Mouse (Mus musculus): ENCODE results near the gene Tsku. TPM values are rescaled to one million over a fixed set of nuclear protein-coding genes. Genes with fewer than 3 reads are reported as not detected.

Gene Tsku
- polyA plus RNA-seq, 1 experiment from 2014 or later = 23.6 TPM

GRCm38 (mm10) chr7:98341475-98341874 is 19.7 kb downstream of the Tsku start:
- ATAC-seq (ENCODE audit: low read depth) = peak; percentile 85
- H3K4me1 ChIP-seq (ENCODE audit: control insufficient read depth, insufficient read depth, low read length) = no peaks in the 10 kb centered on the region
- peak overlapping the region; percentile 39 for H3K4me3 ChIP-seq (ENCODE audit: low read depth, low read length)
- 2% methylated on average over 10 of the region's 13 CpGs for WGBS
- no peak overlapping the region for H3K27ac ChIP-seq (replicated peaks; ENCODE audit: low read depth, low read length)
- H3K9ac ChIP-seq (ENCODE audit: low read depth, low read length) = peak overlapping the region; percentile 74
- H3K4me2 ChIP-seq (ENCODE audit: low read depth, low read length) = peak overlapping the region; percentile 76
- peak; percentile 92 for DNase-seq (ENCODE audit: low spot score)
- H3K27me3 ChIP-seq (replicated peaks; ENCODE audit: control insufficient read depth, insufficient read depth, low read length) = no peaks in the 10 kb centered on the region
- H3K36me3 ChIP-seq (ENCODE audit: control insufficient read depth, insufficient read depth, low read length) = no peaks in the 10 kb centered on the region
- H3K9me3 ChIP-seq (ENCODE audit: control insufficient read depth, low read length) = no peaks in the 10 kb centered on the region

DNA sequence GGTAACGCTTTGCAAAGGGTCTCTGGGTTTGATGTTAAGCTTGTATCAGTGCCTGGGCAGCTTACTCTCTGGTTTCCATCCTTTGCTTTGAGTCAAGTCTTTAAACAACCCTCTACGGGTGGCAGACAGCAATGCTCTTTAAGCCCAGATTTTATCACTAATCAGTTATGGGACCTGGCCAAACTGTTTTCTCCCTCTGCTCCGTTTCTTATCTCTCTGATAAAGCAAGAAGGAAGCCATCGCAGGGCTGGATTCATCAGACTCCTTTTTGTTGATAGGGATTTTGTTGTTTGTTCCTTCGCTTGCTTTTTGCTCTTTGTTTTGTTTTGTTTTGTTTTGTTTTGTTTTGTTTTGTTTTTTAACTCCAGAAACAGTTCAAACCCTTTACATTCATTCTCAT is 20.8 kb downstream of the Tsku start:
- no peak overlapping the region for H3K4me3 ChIP-seq (ENCODE audit: low read depth, low read length)
- no peak overlapping the region for H3K4me2 ChIP-seq (ENCODE audit: low read depth, low read length)
- no peaks in the 10 kb centered on the region for H3K36me3 ChIP-seq (ENCODE audit: control insufficient read depth, insufficient read depth, low read length)
- no peaks in the 10 kb centered on the region for H3K4me1 ChIP-seq (ENCODE audit: control insufficient read depth, insufficient read depth, low read length)
- H3K9me3 ChIP-seq (ENCODE audit: control insufficient read depth, low read length) = no peaks in the 10 kb centered on the region
- ATAC-seq (ENCODE audit: low read depth) (no peak), DNase-seq (ENCODE audit: low spot score) (no peak)
- H3K9ac ChIP-seq (ENCODE audit: low read depth, low read length) = no peak overlapping the region
- H3K27ac ChIP-seq (replicated peaks; ENCODE audit: low read depth, low read length) = no peak overlapping the region
- 77% methylated on average over 5 of the region's 5 CpGs for WGBS
- no peaks in the 10 kb centered on the region for H3K27me3 ChIP-seq (replicated peaks; ENCODE audit: control insufficient read depth, insufficient read depth, low read length)

DNA sequence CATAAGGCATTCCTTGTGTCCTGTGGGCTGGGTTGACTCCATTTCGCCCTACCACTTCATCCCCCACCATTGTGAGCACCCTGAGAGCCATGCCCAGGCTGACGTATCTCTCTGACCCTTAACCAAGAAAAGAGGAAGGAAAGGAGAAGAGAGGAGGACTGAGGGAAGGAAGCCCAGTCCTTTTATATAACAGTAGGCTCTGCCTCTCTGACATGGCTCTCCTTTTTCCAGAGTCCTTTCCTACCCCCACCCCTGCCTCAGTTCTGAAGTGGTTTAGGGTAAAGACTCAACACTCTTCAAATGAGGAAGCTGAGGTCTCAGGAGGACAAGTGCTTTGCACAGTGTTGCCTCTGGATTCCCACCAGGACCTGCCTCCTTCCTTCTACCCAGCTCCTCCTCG is 27.1 kb downstream of the Tsku start:
- ATAC-seq (ENCODE audit: low read depth) (no peak), DNase-seq (ENCODE audit: low spot score) (no peak)
- Histone ChIP-seq H3K27me3 (replicated peaks; ENCODE audit: control insufficient read depth, insufficient read depth, low read length) (no peaks in the 10 kb centered on the region), H3K4me2 (ENCODE audit: low read depth, low read length) (no peak overlapping the region), H3K4me1 (ENCODE audit: control insufficient read depth, insufficient read depth, low read length) (peaks cover 4% of the 10 kb centered on the region; the same call in 1 of the 2 replicates), H3K9ac (ENCODE audit: low read depth, low read length) (no peak overlapping the region), H3K27ac (replicated peaks; ENCODE audit: low read depth, low read length) (no peak overlapping the region), H3K9me3 (ENCODE audit: control insufficient read depth, low read length) (no peaks in the 10 kb centered on the region), H3K36me3 (ENCODE audit: control insufficient read depth, insufficient read depth, low read length) (no peaks in the 10 kb centered on the region), H3K4me3 (ENCODE audit: low read depth, low read length) (no peak overlapping the region)
- 78% methylated on average over 3 of the region's 3 CpGs for WGBS

DNA sequence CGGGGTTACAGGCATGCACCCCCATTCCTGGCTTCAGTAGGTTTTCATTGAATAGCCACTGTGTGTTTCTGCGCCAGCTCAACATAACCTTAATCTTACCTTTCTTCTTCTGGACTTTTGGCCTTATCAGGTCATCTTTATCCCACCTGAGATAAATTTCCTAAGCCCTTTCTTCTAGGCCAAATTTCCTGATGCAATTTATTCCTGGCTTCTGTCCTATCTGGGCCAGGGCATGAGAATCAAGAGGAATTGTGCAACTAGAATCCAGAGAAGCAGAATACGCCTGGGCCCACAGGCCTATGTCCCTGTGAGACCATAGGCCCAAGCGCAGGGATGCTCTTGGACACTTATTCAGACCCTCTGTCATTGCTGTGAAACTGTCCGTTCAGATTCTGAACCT is 27.6 kb downstream of the Tsku start:
- WGBS = 92% methylated on average over 5 of the region's 5 CpGs
- H3K4me3 ChIP-seq (ENCODE audit: low read depth, low read length) = no peak overlapping the region
- no peaks in the 10 kb centered on the region for H3K27me3 ChIP-seq (replicated peaks; ENCODE audit: control insufficient read depth, insufficient read depth, low read length)

DNA sequence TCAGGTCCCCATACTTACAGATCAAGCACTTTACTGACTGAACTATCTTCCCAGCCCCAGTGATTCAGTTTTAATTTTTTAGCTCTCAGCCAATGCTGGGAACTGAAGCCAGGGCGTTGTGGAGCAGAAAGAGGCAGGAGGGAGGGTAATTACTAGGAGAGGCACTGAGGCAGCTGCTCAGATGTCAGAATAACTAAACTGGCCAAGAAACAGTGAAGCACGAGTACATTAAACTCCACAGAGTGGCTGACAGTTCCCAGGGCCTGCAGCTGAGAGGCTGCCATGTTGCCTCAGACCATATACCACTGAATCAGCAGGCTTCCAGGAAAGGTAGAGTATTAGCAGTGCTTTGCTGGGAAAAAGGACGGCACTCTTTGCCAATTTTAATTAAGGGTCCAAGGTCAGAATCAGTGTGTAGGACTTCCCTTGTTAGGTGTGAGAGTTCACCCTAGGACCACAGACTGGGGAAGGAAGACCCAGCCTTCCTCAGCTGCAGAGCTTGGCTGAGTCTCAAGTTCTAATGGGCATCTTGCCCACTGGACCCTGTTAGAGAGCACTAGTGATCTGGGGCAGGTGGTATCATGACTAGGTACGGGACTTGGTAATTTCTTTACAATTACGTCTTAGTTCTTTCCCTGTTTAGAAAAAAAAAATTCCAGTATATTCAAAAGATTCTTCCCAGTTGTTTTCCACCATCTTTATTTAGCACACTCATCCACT is 28.3 kb downstream of the Tsku start:
- H3K27ac ChIP-seq (replicated peaks; ENCODE audit: low read depth, low read length) = no peak overlapping the region
- no peak overlapping the region for H3K4me3 ChIP-seq (ENCODE audit: low read depth, low read length)
- DNase-seq (ENCODE audit: low spot score) = no peak
- H3K9me3 ChIP-seq (ENCODE audit: control insufficient read depth, low read length) = no peaks in the 10 kb centered on the region
- no peaks in the 10 kb centered on the region for H3K36me3 ChIP-seq (ENCODE audit: control insufficient read depth, insufficient read depth, low read length)
- H3K4me2 ChIP-seq (ENCODE audit: low read depth, low read length) = no peak overlapping the region
- no peak for ATAC-seq (ENCODE audit: low read depth)
- H3K27me3 ChIP-seq (replicated peaks; ENCODE audit: control insufficient read depth, insufficient read depth, low read length) = no peaks in the 10 kb centered on the region
- H3K9ac ChIP-seq (ENCODE audit: low read depth, low read length) = no peak overlapping the region
- peaks cover 4% of the 10 kb centered on the region; the same call in 1 of the 2 replicates for H3K4me1 ChIP-seq (ENCODE audit: control insufficient read depth, insufficient read depth, low read length)
- 57% methylated on average over 5 of the region's 5 CpGs for WGBS

More for the DNA sequence above, 27.6 kb downstream of the Tsku start:
- DNase-seq (ENCODE audit: low spot score) (no peak), ATAC-seq (ENCODE audit: low read depth) (no peak)
- Histone ChIP-seq H3K36me3 (ENCODE audit: control insufficient read depth, insufficient read depth, low read length) (no peaks in the 10 kb centered on the region), H3K27ac (replicated peaks; ENCODE audit: low read depth, low read length) (no peak overlapping the region), H3K4me1 (ENCODE audit: control insufficient read depth, insufficient read depth, low read length) (peaks cover 4% of the 10 kb centered on the region; the same call in 1 of the 2 replicates), H3K9me3 (ENCODE audit: control insufficient read depth, low read length) (no peaks in the 10 kb centered on the region), H3K9ac (ENCODE audit: low read depth, low read length) (no peak overlapping the region), H3K4me2 (ENCODE audit: low read depth, low read length) (no peak overlapping the region)

DNA sequence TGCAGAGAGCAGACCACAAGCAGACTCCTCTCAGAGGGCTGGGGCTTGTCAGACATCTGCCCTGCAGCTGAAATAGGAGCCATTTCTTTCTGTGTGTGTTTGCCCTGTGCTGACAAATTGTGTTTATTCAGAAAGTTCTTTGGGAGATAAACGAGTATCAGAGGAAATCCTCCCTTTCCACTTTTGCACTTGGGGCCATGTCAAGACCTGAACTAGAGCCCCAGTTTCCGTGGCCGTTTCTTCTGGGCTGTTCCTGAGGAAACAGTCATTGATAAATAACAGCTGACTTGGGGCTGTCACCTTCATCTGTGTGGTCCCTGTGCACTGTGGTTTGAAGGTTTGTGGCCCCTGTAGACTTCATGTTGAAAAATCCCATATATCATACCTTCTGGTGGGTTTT is 29.2 kb downstream of the Tsku start:
- Histone ChIP-seq H3K9ac (ENCODE audit: low read depth, low read length) (no peak overlapping the region), H3K4me3 (ENCODE audit: low read depth, low read length) (no peak overlapping the region), H3K27ac (replicated peaks; ENCODE audit: low read depth, low read length) (no peak overlapping the region), H3K9me3 (ENCODE audit: control insufficient read depth, low read length) (no peaks in the 10 kb centered on the region), H3K4me2 (ENCODE audit: low read depth, low read length) (no peak overlapping the region), H3K27me3 (replicated peaks; ENCODE audit: control insufficient read depth, insufficient read depth, low read length) (no peaks in the 10 kb centered on the region), H3K4me1 (ENCODE audit: control insufficient read depth, insufficient read depth, low read length) (peaks cover 4% of the 10 kb centered on the region; the same call in 1 of the 2 replicates), H3K36me3 (ENCODE audit: control insufficient read depth, insufficient read depth, low read length) (no peaks in the 10 kb centered on the region)
- WGBS = 25% methylated on average over 3 of the region's 3 CpGs
- no peak for DNase-seq (ENCODE audit: low spot score)
- no peak for ATAC-seq (ENCODE audit: low read depth)

DNA sequence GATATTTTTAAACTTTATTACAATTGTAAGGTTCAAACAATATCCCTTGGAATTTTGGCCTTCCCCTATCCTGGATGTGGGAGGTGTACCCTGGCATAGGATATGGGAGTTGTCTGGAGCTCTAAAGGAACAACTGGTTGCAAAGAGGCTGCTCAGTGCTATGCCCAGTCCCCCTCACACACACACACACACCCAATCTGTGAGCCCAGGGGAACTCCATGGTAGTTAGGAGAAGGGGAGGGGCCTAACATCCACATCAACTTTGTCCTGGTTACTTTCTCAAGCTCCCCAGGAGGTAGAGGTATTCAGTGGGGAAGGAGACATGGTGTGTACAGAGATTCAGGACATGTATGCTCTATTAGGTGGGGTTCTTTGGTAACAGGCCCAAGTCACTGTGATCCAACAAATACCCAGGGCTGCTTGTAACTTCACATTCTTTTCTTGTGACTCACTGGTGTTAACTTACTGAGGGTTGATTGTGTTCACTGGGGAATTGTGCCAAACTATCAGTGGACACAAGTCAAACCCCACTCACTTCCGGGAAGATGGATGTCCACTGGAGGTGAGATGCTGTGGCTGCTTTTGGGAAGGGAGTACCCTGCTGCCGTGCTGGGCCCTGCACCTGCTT is 30.6 kb downstream of the Tsku start:
- Histone ChIP-seq H3K27ac (replicated peaks; ENCODE audit: low read depth, low read length) (no peak overlapping the region), H3K4me3 (ENCODE audit: low read depth, low read length) (no peak overlapping the region), H3K4me2 (ENCODE audit: low read depth, low read length) (no peak overlapping the region), H3K9ac (ENCODE audit: low read depth, low read length) (no peak overlapping the region), H3K4me1 (ENCODE audit: control insufficient read depth, insufficient read depth, low read length) (peaks cover 4% of the 10 kb centered on the region; the same call in 1 of the 2 replicates), H3K9me3 (ENCODE audit: control insufficient read depth, low read length) (no peaks in the 10 kb centered on the region), H3K27me3 (replicated peaks; ENCODE audit: control insufficient read depth, insufficient read depth, low read length) (no peaks in the 10 kb centered on the region), H3K36me3 (ENCODE audit: control insufficient read depth, insufficient read depth, low read length) (no peaks in the 10 kb centered on the region)
- DNase-seq (ENCODE audit: low spot score) (peak; percentile 48), ATAC-seq (ENCODE audit: low read depth) (no peak)
- 73% methylated on average over 2 of the region's 2 CpGs for WGBS

- Histone ChIP-seq H3K4me2 (ENCODE audit: low read depth, low read length) (no peak overlapping the region), H3K27me3 (replicated peaks; ENCODE audit: control insufficient read depth, insufficient read depth, low read length) (no peaks in the 10 kb centered on the region), H3K9me3 (ENCODE audit: control insufficient read depth, low read length) (no peaks in the 10 kb centered on the region), H3K27ac (replicated peaks; ENCODE audit: low read depth, low read length) (no peak overlapping the region), H3K4me3 (ENCODE audit: low read depth, low read length) (no peak overlapping the region), H3K36me3 (ENCODE audit: control insufficient read depth, insufficient read depth, low read length) (no peaks in the 10 kb centered on the region), H3K9ac (ENCODE audit: low read depth, low read length) (no peak overlapping the region), H3K4me1 (ENCODE audit: control insufficient read depth, insufficient read depth, low read length) (peaks cover 4% of the 10 kb centered on the region; the same call in 1 of the 2 replicates)
- 70% methylated on average over 7 of the region's 7 CpGs for WGBS
- DNase-seq (ENCODE audit: low spot score) = no peak
- ATAC-seq (ENCODE audit: low read depth) = no peak
Measured at GRCm38 (mm10) chr7:98329651-98330374, 31.3 kb downstream of the Tsku start.
